Mouse (Mus musculus) limb, embryonic 11.5 days (tissue): Measurements from ENCODE around the gene Ctsr. TPM values are rescaled to one million over a fixed set of nuclear protein-coding genes. Genes with fewer than 3 reads are reported as not detected.
"Not testable (repeated sequence)": the region's sequence is repeated elsewhere in the genome, so short reads cannot be mapped to it uniquely, and the experiment has no call there.

Experiments
- ATAC-seq: fragments of 200-750 bp; cut with Nextera tagmentation; 2 replicates; pipeline ENCODE4 v1.8.0; 2017; ENCODE audit warnings: low read depth; ENCODE audit not compliant: insufficient number of reproducible peaks, low FRiP score, low TSS enrichment
- DNase-seq: peaks from one replicate; pipeline ENCODE4 v3.0.0-alpha.2; 2015; ENCODE audit warnings: low spot score
- H3K27ac ChIP-seq: fragments of 300-500 bp; sonication (generic); replicated peaks from 2 replicates; pipeline ENCODE4 v1.5.1; 2014; ENCODE audit warnings: low read depth, mild to moderate bottlenecking, low read length
- H3K27me3 ChIP-seq: fragments of 300-500 bp; sonication (generic); 2 replicates; pipeline ENCODE4 v1.6.1; 2014; ENCODE audit warnings: mild to moderate bottlenecking, low read length, mixed read lengths; ENCODE audit not compliant: control insufficient read depth, insufficient read depth
- H3K36me3 ChIP-seq: fragments of 300-500 bp; sonication (generic); 2 replicates; pipeline ENCODE4 v1.6.1; 2014; ENCODE audit warnings: mild to moderate bottlenecking, low read length, moderate library complexity, mixed read lengths; ENCODE audit not compliant: control insufficient read depth, insufficient read depth
- H3K4me1 ChIP-seq: fragments of 300-500 bp; sonication (generic); 2 replicates; pipeline ENCODE4 v1.6.1; 2014; ENCODE audit warnings: low read length, mixed read lengths; ENCODE audit not compliant: control insufficient read depth, insufficient read depth
- H3K4me2 ChIP-seq: fragments of 300-500 bp; sonication (generic); 2 replicates; pipeline ENCODE4 v1.6.1; 2014; ENCODE audit warnings: low read depth, mild to moderate bottlenecking, moderate library complexity; ENCODE audit not compliant: severe bottlenecking
- H3K4me3 ChIP-seq: fragments of 300-500 bp; sonication (generic); 2 replicates; pipeline ENCODE4 v1.5.1; 2014; ENCODE audit warnings: low read depth, low read length
- H3K9ac ChIP-seq: fragments of 300-500 bp; sonication (generic); 2 replicates; pipeline ENCODE4 v1.6.1; 2014; ENCODE audit warnings: mild to moderate bottlenecking, low read length
- H3K9me3 ChIP-seq: fragments of 300-500 bp; sonication (generic); 2 replicates; pipeline ENCODE4 v1.6.1; 2016; ENCODE audit warnings: low read length; ENCODE audit not compliant: control insufficient read depth
- WGBS: fragments of 180-500 bp; shearing (Covaris S2); extraction: QIAGEN DNeasy Blood & Tissue Kit; methylation state at CpG from one replicate; pipeline ENCODE4 v1.1.7; 2014; 5-methylcytosine and 5-hydroxymethylcytosine counted together
- polyA plus RNA-seq: library from polyadenylated mRNA; unstranded; fragments of >200 nt; fragmentation: Nextera tagmentation; extraction: Ambion mirVana; gene quantifications from 2 replicates; pipeline ENCODE4 v1.2.1, GENCODE M21; 2014

Ctsr gene
- not detected in 2 replicates for polyA plus RNA-seq

DNA sequence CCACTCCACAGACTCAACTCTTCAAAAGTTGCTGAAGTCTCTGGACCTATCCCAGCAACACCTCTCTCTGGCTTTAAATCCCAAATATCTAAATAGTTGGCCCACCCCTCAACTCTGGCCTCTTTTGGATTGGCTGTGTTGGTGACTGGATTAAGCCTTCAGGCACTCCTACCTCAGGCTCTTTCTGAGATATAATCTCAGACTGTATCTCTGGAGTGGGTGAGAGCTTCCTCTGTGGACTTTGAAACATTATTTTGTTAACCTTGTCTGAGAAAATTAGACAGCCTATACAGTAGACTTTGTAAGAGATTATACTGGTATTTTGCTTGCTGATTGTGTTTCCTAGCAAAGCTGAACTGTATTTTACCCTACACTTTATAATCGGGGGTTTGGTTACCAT, at the start of gene Ctsr:
Ctsr (minus strand) TSS at position 101 of the 400 bp plus-strand sequence.
- ATAC-seq: no peak; the same call in 1 of the 2 replicates
- H3K9me3 ChIP-seq: 0 out of 2 replicates have a peak, but pooled peaks cover 3% of the 10 kb centered on the region
- 78% methylated on average over 1 of the region's 1 CpGs for WGBS
- no peak within 1 kb of the TSS for H3K4me3 ChIP-seq
- H3K27ac ChIP-seq: no peak within 1 kb of the TSS
- no peaks in the 10 kb centered on the region for H3K4me1 ChIP-seq
- no peak within 1 kb of the TSS for H3K9ac ChIP-seq
- no peaks in the 10 kb centered on the region for H3K36me3 ChIP-seq
- DNase-seq: no peak
- no peaks in the 10 kb centered on the region for H3K27me3 ChIP-seq
- no peak within 1 kb of the TSS for H3K4me2 ChIP-seq

DNA sequence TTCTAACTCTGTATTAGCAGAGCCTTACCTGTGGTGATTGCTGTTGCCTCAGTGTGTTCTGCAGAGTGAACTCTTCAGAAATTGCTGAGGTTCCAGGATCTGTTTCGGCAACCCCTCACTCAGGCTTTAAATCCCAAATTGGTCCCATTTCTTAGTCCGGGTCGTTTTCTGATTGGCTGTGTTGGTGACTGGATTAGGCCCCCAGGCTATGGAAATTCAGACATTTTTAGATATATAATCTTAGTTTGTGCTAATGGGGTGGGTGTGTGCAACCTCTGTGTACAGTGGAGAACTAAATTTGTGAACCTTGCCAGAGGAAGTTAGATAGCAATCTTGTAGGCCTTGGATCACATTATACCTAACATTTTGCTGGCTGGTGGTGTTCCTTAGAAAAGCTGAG, 39.3 kb upstream of the Ctsr start, which contains the start of gene Cts6:
Cts6 (minus strand) TSS at position 101 of the 400 bp plus-strand sequence.
- ATAC-seq (no peak), DNase-seq (no peak)
- no peak within 1 kb of the TSS for H3K9ac ChIP-seq
- no peak within 1 kb of the TSS for H3K27ac ChIP-seq
- no peak within 1 kb of the TSS for H3K4me3 ChIP-seq
- no peaks in the 10 kb centered on the region for H3K4me1 ChIP-seq
- H3K36me3 ChIP-seq: no peaks in the 10 kb centered on the region
- no peaks in the 10 kb centered on the region for H3K27me3 ChIP-seq
- no peak within 1 kb of the TSS for H3K4me2 ChIP-seq
- peaks cover 2% of the 10 kb centered on the region; the same call in 1 of the 2 replicates for H3K9me3 ChIP-seq
- 94% methylated on average over 3 of the region's 3 CpGs for WGBS

DNA sequence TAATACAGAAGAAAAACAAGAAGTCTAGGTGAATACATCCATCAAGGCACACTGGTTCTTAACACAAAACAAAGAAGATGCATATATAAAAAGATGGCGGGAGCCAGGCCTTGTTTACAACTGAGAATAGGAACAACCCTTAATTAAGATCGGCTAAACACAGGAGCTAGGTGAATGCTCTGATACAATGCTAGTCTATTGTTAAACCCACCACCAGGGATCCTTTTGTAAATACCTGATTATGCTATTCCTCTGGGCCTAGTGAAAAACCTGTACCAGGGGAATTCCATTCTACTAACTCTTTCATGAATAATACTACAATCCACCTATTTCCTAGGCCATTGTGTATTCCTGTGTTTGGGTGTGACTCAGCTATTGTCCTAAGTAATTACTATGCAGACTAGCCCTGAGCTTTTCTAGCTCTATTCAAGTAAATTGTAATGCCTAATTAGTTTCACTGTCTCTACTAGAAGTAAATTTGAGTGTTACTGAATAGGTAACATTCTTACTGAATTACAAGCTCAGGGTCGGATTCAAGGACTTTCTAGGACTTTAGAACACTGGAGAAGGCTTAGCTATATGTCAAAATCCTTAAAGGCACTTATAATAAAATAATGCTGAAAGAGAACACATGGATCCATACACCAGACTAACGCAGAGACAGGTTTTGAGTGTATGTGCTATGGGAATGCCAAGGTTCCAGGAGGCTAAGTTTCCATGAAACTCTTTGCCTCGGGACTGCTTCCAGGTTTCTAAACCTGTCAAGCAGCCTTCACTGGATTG, 21.3 kb upstream of the Ctsr start:
- H3K4me3 ChIP-seq, H3K27ac ChIP-seq, H3K9ac ChIP-seq, H3K4me2 ChIP-seq, DNase-seq, H3K27me3 ChIP-seq, H3K9me3 ChIP-seq, ATAC-seq, H3K4me1 ChIP-seq, H3K36me3 ChIP-seq: not testable (repeated sequence)
- 79% methylated on average over 5 of the region's 5 CpGs for WGBS

DNA sequence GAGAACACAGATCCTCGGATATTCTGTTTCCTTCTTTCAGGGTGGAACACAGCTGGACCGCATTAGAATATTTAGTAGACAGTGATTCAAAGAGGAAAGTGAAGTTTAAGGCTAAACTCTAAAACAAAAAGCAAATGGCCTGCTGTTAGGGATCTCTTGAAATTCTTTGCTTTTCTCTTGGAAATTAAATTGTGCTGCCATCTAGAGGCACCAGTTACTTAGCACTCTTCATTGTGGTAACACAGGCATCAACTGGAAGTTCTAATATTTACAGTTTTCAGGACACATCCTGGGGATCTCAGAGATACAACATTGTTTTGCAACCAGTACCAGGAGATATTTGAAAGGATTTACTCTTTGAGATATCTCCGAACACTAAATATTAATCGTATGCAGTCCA, 566 bp upstream of the Ctsr start:
- Histone ChIP-seq H3K4me2 (no peak overlapping the region), H3K9ac (no peak overlapping the region), H3K4me1 (no peaks in the 10 kb centered on the region), H3K4me3 (no peak overlapping the region), H3K27ac (no peak overlapping the region), H3K9me3 (0 out of 2 replicates have a peak, but pooled peaks cover 3% of the 10 kb centered on the region), H3K36me3 (no peaks in the 10 kb centered on the region), H3K27me3 (no peaks in the 10 kb centered on the region)
- ATAC-seq: no peak
- 84% methylated on average over 4 of the region's 4 CpGs for WGBS
- no peak for DNase-seq

Other genes with a start within 250 kb of the Ctsr start
- gene Gm49393, start 228.7 kb downstream of the Ctsr start, polyA plus RNA-seq: not detected in 2 replicates
- 0.79 and 1.1 TPM in 2 replicates for gene Gm49391, start 227.7 kb downstream of the Ctsr start, polyA plus RNA-seq
- 12.5 and 13.8 TPM in 2 replicates for gene Ctla2a, start 227.6 kb downstream of the Ctsr start, polyA plus RNA-seq
- not detected in 2 replicates for gene Tpbpa, start 222.3 kb downstream of the Ctsr start, polyA plus RNA-seq
- gene Ctsj, start 158.3 kb downstream of the Ctsr start, polyA plus RNA-seq: not detected in 2 replicates
- gene Ctsq, start 123.6 kb downstream of the Ctsr start, polyA plus RNA-seq: not detected in 2 replicates
- not detected in 2 replicates for gene Cts6, start 39.2 kb upstream of the Ctsr start, polyA plus RNA-seq
- not detected in 2 replicates for gene Cts8, start 91.1 kb upstream of the Ctsr start, polyA plus RNA-seq
- gene Gm49398, start 124.6 kb upstream of the Ctsr start, polyA plus RNA-seq: not detected in 2 replicates
- not detected in 2 replicates for gene Cts7, start 193.9 kb upstream of the Ctsr start, polyA plus RNA-seq